Mouse (Mus musculus) heart, embryonic 10.5 days (tissue): ENCODE measurements around the gene Il11ra1. TPM values are rescaled to one million over a fixed set of nuclear protein-coding genes. Genes with fewer than 3 reads are reported as not detected.
"Not testable (repeated sequence)": the region's sequence is repeated elsewhere in the genome, so short reads cannot be mapped to it uniquely, and the experiment has no call there.

Experiments
- DNase-seq: peaks from one replicate; pipeline ENCODE4 v3.0.0-alpha.2; 2017; ENCODE audit warnings: low spot score
- H3K27ac ChIP-seq: fragments of 300-500 bp; sonication (generic); 2 replicates; pipeline ENCODE4 v1.5.1; 2016; ENCODE audit warnings: mild to moderate bottlenecking
- H3K27me3 ChIP-seq: fragments of 300-500 bp; sonication (generic); 2 replicates; pipeline ENCODE4 v1.6.1; 2016; ENCODE audit warnings: mild to moderate bottlenecking; ENCODE audit not compliant: poor library complexity, insufficient read depth, severe bottlenecking
- H3K36me3 ChIP-seq: fragments of 300-500 bp; sonication (generic); 2 replicates; pipeline ENCODE4 v1.6.1; 2016; ENCODE audit warnings: mild to moderate bottlenecking, moderate library complexity
- H3K4me1 ChIP-seq: fragments of 300-500 bp; sonication (generic); 2 replicates; pipeline ENCODE4 v1.6.1; 2016; ENCODE audit warnings: mild to moderate bottlenecking
- H3K4me3 ChIP-seq: fragments of 300-500 bp; sonication (generic); 2 replicates; pipeline ENCODE4 v1.5.1; 2016; ENCODE audit warnings: mild to moderate bottlenecking, moderate library complexity
- H3K9me3 ChIP-seq: fragments of 300-500 bp; sonication (generic); 2 replicates; pipeline ENCODE4 v1.6.1; 2016; ENCODE audit warnings: mild to moderate bottlenecking, moderate library complexity
- WGBS: fragments of 180-500 bp; shearing (Covaris S2); methylation state at CpG from one replicate; pipeline ENCODE4 v1.1.7; 2016; 5-methylcytosine and 5-hydroxymethylcytosine counted together
- polyA plus RNA-seq: library from polyadenylated mRNA; unstranded; fragments of >200 nt; fragmentation: Nextera tagmentation; extraction: Ambion mirVana; gene quantifications from 2 replicates; pipeline ENCODE4 v1.2.1, GENCODE M21; 2016

Gene Il11ra1
- polyA plus RNA-seq, 1 experiment from 2014 or later, result 144 TPM

GRCm38 (mm10) chr4:41684131-41684930 is 15.5 kb upstream of the Il11ra1 start:
- DNase-seq, H3K27ac ChIP-seq, H3K36me3 ChIP-seq, H3K9me3 ChIP-seq: not testable (repeated sequence)
- Histone ChIP-seq H3K4me1 (peaks cover 33% of the 10 kb centered on the region), H3K27me3 (peaks cover 24% of the 10 kb centered on the region; the same call in 1 of the 2 replicates), H3K4me3 (0 out of 2 replicates have a peak overlapping the region, but pooled peaks have one; percentile 24)
- WGBS, result under 1% methylated on average over 26 of the region's 27 CpGs

- H3K4me3 ChIP-seq, H3K9me3 ChIP-seq, DNase-seq, H3K36me3 ChIP-seq, H3K27ac ChIP-seq: not testable (repeated sequence)
- Histone ChIP-seq H3K27me3 (peaks cover 20% of the 10 kb centered on the region; the same call in 1 of the 2 replicates), H3K4me1 (peaks cover 26% of the 10 kb centered on the region)
- 0% methylated on average over 10 of the region's 14 CpGs for WGBS
Measured at GRCm38 (mm10) chr4:41684931-41685453, 14.8 kb upstream of the Il11ra1 start.

GRCm38 (mm10) chr4:41685882-41686492 is 13.8 kb upstream of the Il11ra1 start:
- H3K9me3 ChIP-seq, H3K27ac ChIP-seq, DNase-seq, H3K4me3 ChIP-seq, H3K36me3 ChIP-seq: not testable (repeated sequence)
- 58% methylated on average over 10 of the region's 10 CpGs for whole genome bisulfite sequencing
- H3K27me3 ChIP-seq, result peaks cover 12% of the 10 kb centered on the region; the same call in 1 of the 2 replicates
- peaks cover 19% of the 10 kb centered on the region for H3K4me1 ChIP-seq

- not testable (repeated sequence) for H3K27ac ChIP-seq, H3K36me3 ChIP-seq, H3K9me3 ChIP-seq, H3K4me3 ChIP-seq, DNase-seq, H3K4me1 ChIP-seq, H3K27me3 ChIP-seq
- 24% methylated on average over 1 of the region's 1 CpGs for WGBS
Measured at GRCm38 (mm10) chr4:41688562-41688961, 11.2 kb upstream of the Il11ra1 start.

GRCm38 (mm10) chr4:41690014-41690413 is 9.8 kb upstream of the Il11ra1 start:
- WGBS, result no CpG with 5 or more reads among the region's 4 CpGs
- H3K4me3 ChIP-seq, H3K4me1 ChIP-seq: not testable (repeated sequence)

GRCm38 (mm10) chr4:41693511-41693910 is 6.3 kb upstream of the Il11ra1 start:
- 10% methylated on average over 4 of the region's 4 CpGs for WGBS
- H3K36me3 ChIP-seq, H3K4me1 ChIP-seq, H3K4me3 ChIP-seq, H3K9me3 ChIP-seq, DNase-seq, H3K27ac ChIP-seq: not testable (repeated sequence)
- H3K27me3 ChIP-seq, result peaks cover 19% of the 10 kb centered on the region

More at GRCm38 (mm10) chr4:41690014-41690413, 9.8 kb upstream of the Il11ra1 start:
- DNase-seq, H3K9me3 ChIP-seq, H3K27me3 ChIP-seq, H3K27ac ChIP-seq, H3K36me3 ChIP-seq: not testable (repeated sequence)

GRCm38 (mm10) chr4:41695800-41696199 is 4.0 kb upstream of the Il11ra1 start:
- 7% methylated on average over 12 of the region's 38 CpGs for WGBS
- not testable (repeated sequence) for H3K4me1 ChIP-seq, H3K4me3 ChIP-seq

GRCm38 (mm10) chr4:41696452-41696851 is 3.3 kb upstream of the Il11ra1 start:
- H3K27ac ChIP-seq, H3K9me3 ChIP-seq, DNase-seq, H3K4me1 ChIP-seq, H3K4me3 ChIP-seq, H3K36me3 ChIP-seq: not testable (repeated sequence)
- H3K27me3 ChIP-seq, result peaks cover 22% of the 10 kb centered on the region
- WGBS, result 2% methylated on average over 15 of the region's 15 CpGs

More at GRCm38 (mm10) chr4:41695800-41696199, 4.0 kb upstream of the Il11ra1 start:
- H3K9me3 ChIP-seq, DNase-seq, H3K27ac ChIP-seq, H3K36me3 ChIP-seq: not testable (repeated sequence)
- H3K27me3 ChIP-seq, result peaks cover 22% of the 10 kb centered on the region

- not testable (repeated sequence) for DNase-seq, H3K9me3 ChIP-seq, H3K36me3 ChIP-seq, H3K4me1 ChIP-seq, H3K27ac ChIP-seq
- H3K4me3 ChIP-seq, result peak within 1 kb of the TSS; percentile 29; the same call in 1 of the 2 replicates
- H3K27me3 ChIP-seq, result peaks cover 22% of the 10 kb centered on the region
- 14% methylated on average over 35 of the region's 40 CpGs for WGBS
Measured at GRCm38 (mm10) chr4:41696930-41697841, 2.6 kb upstream of the Il11ra1 start, which contains the start of gene Cntfr. Gene Cntfr (minus strand): TSS chr4:41697089.

- not testable (repeated sequence) for H3K9me3 ChIP-seq, DNase-seq, H3K36me3 ChIP-seq, H3K27ac ChIP-seq, H3K4me1 ChIP-seq
- H3K27me3 ChIP-seq, result peaks cover 20% of the 10 kb centered on the region
- peak overlapping the region; percentile 27; the same call in 1 of the 2 replicates for H3K4me3 ChIP-seq
- 5% methylated on average over 27 of the region's 32 CpGs for WGBS
Measured at GRCm38 (mm10) chr4:41698421-41699016, 1.3 kb upstream of the Il11ra1 start.

- Histone ChIP-seq H3K4me1 (peaks cover 11% of the 10 kb centered on the region; the same call in 1 of the 2 replicates), H3K27me3 (peaks cover 34% of the 10 kb centered on the region)
- 75% methylated on average over 4 of the region's 8 CpGs for WGBS
- H3K36me3 ChIP-seq, H3K4me3 ChIP-seq, DNase-seq, H3K27ac ChIP-seq, H3K9me3 ChIP-seq: not testable (repeated sequence)
Measured at GRCm38 (mm10) chr4:41700224-41700623, 435 bp downstream of the Il11ra1 start.

- peaks cover 51% of the 10 kb centered on the region for H3K27me3 ChIP-seq
- DNase-seq, H3K9me3 ChIP-seq, H3K4me3 ChIP-seq, H3K36me3 ChIP-seq, H3K27ac ChIP-seq: not testable (repeated sequence)
- WGBS, result 83% methylated on average over 2 of the region's 2 CpGs
- H3K4me1 ChIP-seq, result peaks cover 24% of the 10 kb centered on the region
Measured at GRCm38 (mm10) chr4:41702226-41702625, 2.4 kb downstream of the Il11ra1 start.
